Mouse (Mus musculus) spleen, adult 2 months (tissue): ENCODE measurements at regions not wholly inside any gene's neighbourhood (a gene's known extent, or its start where the extent isn't known, plus 50 kb on each side); places are given as distances from the start of the nearest gene placed in this dataset.

Experiments
- CTCF ChIP-seq: fragments of 200-500 bp; IDR thresholded peaks from 2 replicates; pipeline ENCODE4 v1.5.1; 2011; ENCODE audit warnings: mild to moderate bottlenecking, inconsistent platforms; ENCODE audit not compliant: insufficient read depth, insufficient read length, insufficient replicate concordance; ENCODE audit errors: extremely low read depth
- POLR2A ChIP-seq: fragments of 200-500 bp; IDR thresholded peaks from 2 replicates; pipeline ENCODE4 v1.6.1; 2011; ENCODE audit warnings: low read depth, low read length, inconsistent platforms

GRCm38 (mm10) chr1:127118019-127118418 is 86.8 kb upstream of the Mgat5 start:
- TF ChIP-seq CTCF (no peak), POLR2A (no peak)
